Mouse (Mus musculus): ENCODE data around the gene Xxylt1. TPM values are rescaled to one million over a fixed set of nuclear protein-coding genes. Genes with fewer than 3 reads are reported as not detected.

The Xxylt1 gene
- total RNA-seq, 2 experiments from 2014 or later = 12.4 to 15.6 TPM

DNA sequence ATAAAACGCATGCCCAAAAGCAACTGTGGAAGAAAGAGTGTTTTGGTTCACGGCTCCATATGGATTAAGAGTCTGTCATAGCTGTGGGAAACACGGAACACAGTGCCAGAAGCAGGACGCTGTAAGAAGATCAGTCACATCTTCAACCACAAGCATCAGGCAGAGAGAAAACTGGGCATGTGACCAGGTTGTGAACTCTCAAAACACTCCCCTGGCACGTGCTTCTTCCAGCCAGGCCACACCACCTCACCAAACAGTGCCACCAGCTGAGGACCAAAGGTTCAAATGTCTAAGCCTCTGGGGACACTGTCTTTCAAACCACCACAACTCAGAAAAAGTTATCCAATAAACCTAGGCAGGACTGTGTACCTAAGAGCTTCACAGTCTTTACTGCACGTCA lies 93.0 kb downstream of the Xxylt1 start:
- DNase-seq = no peak

DNA sequence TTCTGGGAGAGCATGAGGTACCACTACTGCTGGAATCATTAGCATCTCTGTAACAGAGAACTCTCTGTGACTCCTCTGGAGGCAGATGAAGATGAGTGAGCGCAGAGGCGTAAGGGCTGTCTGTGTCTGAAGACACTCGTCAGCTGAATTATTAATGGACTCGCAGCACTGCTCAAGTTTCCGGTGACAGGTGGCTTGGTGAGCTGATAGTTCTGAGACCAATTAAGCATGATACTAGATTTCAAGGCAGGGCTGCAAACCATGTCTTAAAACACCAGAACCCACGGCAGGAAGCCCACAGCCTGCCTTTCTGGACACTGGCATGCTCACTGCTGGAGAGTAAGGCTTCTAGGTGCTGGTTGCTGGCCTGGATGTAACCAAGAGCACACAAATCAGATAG lies 93.5 kb downstream of the Xxylt1 start:
- DNase-seq = no peak

DNA sequence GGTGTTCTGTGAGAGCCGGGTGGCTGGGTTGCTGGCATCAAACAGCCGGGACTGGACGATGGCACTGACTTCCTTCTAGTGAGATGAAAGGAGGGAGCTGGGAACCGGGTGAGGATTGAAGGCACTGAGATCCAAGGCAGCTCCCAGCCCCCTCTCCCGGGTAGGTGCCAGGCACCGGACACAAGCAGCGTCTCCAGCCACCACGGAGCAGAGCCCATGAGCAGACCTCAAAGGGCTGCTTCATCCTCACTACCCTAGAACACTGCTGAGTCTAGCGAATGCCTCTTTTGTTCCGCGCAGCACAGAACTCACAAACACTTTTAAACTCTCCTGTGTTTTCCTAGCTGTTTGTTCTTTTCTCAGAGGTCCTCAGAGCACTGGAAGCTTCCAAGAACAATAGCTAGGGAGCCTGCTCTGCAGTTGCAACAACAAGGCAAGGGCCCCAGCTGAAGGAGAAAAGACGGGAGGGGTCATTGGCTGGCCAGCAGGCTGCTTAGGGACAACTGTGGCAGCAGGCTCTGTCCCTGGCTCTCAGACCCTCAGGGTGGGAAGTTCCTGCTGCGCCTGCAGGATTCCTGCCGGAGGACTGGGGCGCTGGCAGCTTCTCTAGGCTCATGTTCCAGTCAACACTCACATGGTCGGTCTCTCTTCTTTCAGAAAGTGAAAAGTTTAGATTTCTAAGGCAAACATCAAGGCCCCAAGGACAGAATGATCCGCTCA lies 96.2 kb downstream of the Xxylt1 start:
- no peak for DNase-seq

DNA sequence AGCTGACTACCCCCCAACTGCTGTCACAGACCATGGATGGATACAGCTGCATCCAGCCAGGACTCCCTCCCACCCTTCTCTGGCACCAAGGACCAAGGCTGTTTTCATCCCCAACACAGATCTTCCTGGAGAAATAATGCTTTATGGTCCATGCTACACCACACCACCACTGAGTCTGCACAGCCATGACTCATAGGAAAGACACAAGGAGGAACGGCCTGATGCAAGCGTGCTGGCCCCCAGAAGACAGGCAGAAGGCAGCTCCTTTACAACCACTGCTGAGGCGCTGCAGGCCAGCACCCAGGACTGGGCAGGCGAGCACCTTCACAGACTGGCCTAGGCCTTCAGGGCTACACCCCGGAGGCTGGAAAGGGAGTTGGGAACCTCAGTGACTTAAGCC lies 97.1 kb downstream of the Xxylt1 start:
- no peak for DNase-seq

DNA sequence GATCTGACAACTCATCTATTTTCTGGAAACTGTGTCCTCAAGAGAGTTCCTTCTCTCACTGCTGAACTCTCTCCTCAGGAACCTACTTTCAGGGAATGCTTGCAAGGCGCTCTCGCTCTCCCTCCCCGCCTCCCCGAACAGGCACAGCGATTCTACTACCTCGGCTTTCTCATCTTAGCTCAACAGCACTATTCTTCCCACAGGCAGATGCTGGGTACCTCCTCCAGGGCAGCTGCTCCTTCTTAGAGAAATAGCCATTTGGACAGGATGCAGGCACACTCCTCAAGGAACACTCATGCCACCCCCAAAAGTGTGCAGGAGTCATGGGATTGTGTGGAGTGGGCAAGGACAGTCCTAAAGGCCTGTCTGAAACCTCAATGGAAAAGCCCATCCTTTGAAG lies 97.5 kb downstream of the Xxylt1 start:
- no peak for DNase-seq

DNA sequence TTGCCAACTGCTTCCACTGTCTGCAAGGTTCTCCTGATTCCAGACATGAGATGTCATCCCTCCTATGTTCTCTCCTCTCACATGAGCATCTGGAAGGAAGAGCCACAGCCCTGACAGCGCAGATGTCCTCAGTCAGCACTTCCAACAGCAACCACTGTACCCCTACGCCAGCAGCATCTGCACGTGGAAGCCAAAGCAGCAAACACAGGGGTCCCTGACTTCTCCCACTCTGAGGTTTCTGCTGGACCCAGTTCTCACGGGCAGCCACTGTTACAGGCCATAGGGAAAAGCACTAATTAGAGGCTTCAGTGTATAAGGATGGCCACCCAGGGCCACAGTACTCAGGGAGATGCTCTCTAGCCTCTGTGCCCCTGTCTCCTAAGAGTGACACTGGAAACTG lies 98.0 kb downstream of the Xxylt1 start:
- DNase-seq = no peak

DNA sequence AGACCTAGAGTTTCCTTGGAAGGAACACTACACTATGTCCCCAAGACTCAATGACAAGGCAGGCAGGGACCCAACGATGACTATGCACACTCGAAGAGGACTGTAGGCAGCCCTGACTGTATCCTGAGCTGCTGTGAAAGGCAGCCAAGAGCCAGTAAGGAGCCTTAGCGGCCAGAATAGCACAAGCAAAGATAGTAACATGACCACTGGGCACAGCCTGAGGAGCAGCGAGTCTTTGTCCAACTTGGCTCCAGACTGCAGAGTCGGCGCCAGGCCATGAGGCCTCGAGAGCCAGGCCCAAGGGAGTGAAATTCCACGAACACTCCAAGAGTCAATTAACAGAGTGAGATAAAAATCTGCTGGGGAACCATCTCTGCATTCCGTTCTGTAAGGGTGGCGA lies 99.9 kb downstream of the Xxylt1 start:
- DNase-seq = peak; percentile 76

DNA sequence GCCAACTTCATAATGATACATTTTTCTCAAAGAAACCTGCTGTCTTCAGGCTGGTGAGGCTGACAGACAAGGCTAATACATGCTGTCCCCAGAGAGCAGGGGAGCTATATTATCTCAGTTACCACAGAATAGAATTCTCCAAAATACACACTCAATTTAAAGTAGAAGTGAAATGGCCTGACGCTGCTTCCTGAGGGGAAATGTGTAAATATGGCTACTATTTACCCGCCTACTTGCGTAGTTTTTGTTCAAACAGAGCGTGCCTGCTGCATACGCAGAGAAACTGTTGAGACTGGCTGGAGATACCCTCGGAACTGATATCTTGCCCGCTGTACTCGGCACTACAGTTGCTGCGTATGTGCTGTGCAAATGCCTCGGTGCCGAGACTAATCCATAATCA lies 101.3 kb downstream of the Xxylt1 start:
- DNase-seq = no peak

DNA sequence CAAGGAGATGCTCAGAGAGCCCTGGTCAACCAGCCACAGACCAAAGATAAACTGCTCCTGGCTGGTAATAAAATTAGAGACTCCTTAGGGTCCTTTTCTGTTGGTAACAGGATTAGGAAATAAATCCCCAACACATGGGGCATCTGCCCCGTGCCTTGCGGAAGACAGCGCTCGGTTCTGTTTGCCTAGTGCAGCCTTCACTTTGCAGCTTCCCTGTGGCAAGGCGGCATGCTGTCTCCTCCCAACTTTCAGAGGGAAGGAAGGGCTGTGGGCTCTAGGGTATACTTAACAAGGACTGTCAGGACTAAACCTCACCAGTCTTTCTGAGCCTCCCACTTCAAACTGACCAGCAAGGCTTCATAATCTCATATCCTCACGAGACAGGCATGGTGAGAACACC lies 103.5 kb downstream of the Xxylt1 start:
- no peak for DNase-seq

DNA sequence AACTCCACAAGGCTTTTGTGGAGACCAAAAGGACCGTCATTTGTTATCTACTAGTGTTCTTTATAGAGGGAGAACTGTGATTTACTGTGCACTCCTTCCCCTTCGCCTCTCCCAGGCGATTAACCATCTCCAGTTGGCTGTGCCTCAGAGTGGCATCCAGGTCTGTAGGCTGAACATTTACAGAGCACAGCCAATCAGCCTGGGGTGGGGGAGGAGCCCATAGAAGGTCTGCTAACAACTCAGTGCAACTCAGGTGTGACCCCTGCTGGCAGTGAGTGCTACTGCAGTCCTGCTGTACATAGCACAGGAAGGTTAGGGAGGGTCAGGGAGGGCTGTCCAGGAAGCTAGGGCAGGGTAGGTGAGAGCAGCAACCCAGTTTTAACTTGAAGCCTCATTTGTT lies 104.0 kb downstream of the Xxylt1 start:
- DNase-seq = peak; percentile 96

DNA sequence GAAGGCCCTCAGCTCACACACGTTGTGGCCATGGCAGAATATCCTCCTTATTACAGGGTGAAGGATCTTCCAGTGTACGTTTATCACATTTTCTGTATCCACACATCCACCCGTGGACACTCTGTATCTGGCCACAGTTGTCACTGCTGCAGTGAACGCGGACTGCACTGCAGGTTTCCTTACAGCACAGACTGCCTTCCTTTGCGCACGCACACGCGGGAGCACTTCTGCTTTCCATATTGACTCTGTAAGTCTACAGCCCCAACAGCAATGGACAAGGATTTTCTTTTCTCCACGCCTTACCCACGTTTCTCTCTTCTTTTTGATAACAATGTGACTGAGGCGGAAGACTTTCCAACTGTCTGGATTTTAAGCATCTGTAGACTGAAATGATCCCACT lies 106.7 kb downstream of the Xxylt1 start:
- DNase-seq = no peak

DNA sequence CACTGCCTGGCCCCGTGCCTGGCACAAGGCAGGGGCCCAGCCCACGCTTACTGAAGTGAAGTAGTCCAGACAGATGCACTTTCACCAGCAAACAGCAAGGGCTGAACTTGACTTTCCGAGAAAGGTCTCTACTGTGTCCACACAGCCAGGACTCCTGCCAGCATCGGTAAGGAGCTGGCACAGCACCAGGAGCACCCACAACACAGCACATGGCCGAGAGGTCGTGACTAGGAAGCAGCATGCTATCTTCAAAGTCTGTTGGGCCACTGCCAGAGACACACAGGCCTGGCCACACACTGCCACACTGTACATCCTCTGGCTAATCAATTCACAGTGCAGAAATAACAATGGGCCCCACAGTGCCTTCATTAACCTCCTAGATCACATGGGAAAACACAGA lies 107.8 kb downstream of the Xxylt1 start:
- DNase-seq = peak; percentile 73

DNA sequence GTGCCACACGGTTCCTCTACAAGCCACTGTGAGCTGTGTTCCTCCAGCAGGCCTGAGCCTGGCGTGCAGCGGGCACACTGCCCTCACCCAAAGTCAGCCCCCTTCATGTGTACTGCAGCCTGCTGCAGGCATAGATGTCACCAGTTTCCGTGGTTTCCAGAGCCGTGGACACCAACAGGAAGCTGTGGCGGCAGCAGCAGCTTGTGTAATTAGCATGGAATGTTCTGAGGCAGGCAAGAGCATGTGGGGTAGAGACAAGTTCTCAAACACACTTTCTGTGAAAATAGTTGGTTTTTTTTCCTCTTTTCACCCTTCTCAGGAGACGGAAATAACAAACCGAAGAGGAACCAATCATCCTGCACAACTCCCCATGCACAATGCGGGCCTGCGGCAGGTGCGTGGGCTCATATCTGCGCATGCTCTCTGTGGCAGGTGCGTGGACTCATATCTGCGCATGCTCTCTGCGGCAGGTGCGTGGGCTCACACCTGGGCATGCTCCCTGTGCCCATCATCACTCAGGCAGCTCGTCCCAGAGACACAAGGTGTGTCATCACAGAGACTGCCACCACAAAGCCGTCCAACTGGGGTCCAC lies 109.2 kb downstream of the Xxylt1 start:
- DNase-seq = no peak

DNA sequence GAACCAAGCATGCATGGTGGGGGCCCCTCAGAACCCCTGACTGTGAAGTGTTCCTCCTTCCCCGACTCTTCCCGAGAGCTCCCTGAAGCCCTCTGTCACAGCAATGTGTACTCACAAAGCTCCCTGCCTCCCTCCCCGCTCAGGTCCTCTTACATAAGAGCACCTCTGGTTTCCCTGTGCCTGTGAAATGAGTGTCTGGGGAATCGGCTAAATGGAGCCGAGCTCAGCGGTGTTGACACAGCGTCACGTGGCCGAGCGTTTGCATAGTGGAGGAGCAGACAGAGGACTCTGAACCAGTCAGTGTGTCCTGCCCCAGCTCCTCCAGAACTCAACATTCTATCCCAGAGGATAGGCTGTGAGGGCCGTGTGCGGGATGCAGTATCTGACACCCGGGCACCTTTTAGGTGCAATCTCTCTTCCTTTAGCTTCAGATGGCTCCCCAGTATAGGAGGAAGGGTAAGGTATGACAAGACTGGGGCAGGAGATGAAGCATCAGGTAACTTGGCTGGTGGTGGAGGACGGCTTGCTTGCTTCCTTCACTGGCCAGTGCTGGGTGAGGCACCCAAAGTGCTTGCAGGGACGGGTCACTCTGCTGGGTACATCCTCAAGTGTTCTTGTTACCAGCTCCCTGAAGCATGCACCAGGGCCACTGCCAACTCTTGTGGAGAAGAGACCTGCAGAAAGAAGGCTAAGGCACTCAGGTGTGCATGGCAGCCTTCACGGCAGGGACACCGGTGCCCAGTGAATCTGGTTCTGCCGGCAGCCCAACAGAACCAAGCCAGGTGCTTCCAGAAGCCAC lies 111.8 kb downstream of the Xxylt1 start:
- peak; percentile 70 for DNase-seq

DNA sequence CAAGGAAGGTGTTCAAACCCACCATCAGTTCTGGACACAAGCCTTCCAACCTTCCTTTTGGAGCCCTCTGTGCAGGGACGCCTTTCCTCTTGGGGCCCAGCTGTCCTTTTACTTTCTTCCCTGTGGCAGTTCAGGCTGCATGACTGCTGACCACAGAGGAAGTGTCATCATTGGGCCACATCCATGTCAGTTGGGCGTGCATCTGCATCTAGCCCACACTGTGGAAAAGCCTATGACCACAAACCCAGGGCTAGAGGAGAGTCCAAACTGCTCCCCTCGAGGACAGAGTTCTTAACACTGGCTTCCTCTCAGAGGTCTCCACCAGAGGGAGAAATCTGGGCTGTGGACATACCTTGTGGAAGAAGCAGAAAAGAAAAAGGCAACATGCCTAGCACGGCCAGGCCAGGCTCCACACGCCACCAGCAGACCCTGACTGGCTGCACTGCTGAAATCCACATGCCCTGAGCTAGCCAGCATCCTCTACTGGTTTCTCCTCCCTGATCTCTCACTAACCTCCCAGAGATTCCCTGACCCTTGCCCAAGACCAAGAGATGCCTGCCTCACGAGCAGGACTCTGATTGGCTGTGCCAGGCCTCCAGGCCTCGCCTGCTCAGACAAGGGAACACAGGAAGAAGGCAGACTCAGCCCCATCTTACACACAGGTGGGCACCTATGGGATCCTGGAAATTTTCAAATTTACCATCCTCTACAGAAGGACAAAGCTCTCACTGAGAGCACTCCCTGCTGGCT lies 112.7 kb downstream of the Xxylt1 start:
- no peak for DNase-seq

DNA sequence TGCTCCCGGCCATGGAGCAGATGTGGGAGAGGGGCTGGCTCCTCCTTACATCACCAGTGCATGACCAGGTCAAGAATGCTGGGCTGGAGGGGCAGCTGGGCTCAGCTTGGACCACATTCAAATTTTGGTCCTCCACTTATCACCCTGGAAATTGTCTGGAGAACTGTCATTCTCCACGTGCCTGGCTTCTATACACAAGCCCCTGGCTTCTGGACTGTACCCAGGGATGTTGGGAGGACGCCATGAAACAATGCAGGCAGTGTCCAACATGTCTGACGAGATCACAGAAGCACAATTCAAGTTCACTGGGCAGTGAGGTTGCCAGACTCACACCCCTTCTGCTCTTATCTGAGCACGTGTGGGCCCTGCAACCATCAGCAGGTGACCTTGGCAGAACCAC lies 114.5 kb downstream of the Xxylt1 start:
- no peak for DNase-seq

DNA sequence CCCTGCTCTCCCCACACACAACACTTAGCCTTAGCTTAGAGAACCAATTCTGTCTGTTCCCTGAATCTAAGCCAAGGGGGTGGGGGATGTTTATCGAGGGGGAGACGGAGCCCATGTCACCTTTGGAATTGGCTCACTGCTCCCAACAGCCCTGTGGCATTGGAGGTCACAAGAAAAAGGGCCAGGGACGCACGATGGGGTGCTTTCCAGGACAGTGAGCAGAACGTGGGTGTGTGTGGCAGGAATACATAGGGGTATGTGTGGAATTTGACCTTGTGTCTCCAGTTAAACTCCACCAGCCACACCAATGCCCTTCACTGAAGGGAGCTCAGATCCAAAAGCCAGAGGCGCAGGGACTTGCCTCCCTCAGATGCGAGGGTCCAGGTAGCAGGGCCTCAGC lies 116.3 kb downstream of the Xxylt1 start:
- no peak for DNase-seq

DNA sequence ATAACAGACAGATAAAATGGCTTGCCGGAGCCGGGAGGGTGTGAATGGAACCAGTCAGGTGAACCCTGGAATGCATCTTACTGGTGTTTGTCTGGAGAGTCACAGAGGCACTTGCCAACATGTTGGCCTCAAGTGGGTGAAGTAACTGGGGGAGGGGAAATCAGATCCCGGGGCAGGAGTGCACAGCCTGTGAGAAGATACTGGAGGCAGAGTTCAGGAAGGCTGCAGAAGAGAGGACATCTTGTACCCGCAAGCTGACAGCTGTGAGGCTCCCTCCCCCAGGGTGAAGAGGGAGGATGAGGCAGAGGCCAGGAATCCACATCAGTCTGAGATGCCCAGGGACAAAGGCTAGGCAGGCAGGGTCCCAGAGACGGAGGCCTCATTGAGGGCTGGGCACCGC lies 116.8 kb downstream of the Xxylt1 start:
- DNase-seq = no peak

DNA sequence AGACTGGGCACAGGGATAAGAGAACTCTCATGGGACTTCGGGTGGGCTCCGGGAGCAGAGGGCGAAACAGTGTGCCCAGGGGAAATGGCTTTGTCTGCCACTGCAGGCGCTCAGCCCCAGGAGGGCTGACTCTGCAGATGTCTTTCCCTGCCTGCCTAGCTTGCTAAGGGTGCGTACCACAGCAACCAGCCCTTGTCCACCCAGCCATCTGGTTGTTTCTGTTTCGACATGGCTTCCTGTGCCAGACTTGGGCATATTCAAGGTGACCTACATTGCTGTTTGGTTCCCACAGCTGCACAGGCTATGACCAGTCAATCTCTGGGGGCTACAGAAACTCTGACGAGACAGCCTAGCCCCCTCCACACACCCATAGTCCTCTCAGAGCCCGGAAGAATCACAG lies 118.7 kb downstream of the Xxylt1 start:
- DNase-seq = no peak

DNA sequence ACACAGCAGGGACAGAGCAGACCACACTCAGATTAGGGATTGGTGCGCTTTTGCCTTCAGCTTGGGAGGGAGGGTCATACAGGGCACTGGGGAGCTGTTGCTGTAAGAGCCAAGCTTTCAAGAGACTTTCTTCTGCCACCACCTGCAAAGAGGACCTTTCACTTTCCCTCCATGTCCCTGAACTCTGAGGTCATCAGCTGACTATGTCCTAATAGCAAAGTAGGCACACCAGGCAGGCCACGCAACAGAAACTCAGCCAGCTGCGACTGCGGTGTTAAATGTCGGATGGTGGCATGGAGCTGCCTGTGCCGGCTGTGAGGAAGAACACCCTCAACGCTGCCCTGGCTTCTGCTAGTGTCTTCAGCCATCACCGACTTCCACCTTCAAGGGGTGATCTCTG lies 120.1 kb downstream of the Xxylt1 start:
- no peak for DNase-seq

DNA sequence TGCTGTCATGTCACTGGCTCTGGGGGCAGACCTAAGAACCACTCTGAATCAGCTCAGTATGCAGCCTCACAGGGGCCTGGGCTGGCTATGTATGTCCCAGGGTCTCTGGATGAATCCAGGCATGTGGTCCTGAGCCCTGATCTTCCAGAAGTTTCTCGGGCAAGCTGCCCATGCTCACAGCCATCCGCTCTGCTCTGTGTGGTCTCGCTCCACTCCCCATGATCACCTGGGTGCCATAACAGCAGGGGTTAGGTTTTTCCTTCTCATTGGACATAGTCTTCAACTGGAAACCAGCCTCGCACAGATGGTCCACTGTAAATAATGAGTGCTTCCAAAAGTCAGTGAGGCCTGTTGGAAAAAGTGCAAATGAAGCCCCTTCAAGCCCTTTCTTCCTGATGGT lies 121.0 kb downstream of the Xxylt1 start:
- no peak for DNase-seq

DNA sequence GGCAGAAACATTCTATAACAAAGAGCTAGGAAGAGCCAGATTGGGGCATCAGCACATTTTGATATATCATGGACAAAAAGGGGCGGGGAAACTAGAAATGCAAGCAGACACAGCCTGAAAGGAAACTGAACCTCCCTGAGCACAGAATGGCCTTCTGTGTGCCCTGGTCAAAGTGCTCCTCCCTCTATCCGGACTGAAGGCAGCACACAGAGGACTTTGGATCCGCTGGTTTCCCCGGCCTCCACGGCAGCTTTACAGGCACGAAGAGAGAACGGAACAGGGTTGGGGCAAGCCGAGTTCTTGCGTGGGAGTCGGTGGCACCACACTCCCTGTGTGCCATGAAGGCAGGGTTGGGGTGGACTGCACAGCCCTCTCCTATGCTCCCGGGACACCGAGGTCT lies 121.5 kb downstream of the Xxylt1 start:
- DNase-seq = no peak

DNA sequence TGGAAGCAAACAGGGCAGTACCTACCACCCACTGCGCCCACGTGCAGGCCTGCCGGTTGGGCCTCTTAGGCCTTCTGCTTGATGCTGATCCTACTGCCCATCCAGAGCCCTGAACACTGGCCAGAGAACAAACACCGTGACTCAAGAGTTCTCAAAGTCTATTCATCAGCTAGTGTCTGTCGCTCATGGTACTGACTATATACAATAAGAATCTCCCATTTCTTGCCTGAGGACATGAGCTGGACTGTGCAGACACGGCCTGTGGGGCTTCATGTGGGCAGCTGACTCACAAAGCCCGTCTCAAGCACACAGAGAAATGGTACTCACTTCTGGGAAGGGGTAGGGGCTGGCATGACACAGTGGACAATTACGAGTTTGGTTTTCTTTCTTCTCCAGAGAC lies 125.1 kb downstream of the Xxylt1 start:
- no peak for DNase-seq
